Mouse (Mus musculus): ENCODE results near the gene Ankrd39. TPM values are rescaled to one million over a fixed set of nuclear protein-coding genes. Genes with fewer than 3 reads are reported as not detected.

Gene Ankrd39
- polyA plus RNA-seq, 1 experiment from 2014 or later: 23.1 TPM

DNA sequence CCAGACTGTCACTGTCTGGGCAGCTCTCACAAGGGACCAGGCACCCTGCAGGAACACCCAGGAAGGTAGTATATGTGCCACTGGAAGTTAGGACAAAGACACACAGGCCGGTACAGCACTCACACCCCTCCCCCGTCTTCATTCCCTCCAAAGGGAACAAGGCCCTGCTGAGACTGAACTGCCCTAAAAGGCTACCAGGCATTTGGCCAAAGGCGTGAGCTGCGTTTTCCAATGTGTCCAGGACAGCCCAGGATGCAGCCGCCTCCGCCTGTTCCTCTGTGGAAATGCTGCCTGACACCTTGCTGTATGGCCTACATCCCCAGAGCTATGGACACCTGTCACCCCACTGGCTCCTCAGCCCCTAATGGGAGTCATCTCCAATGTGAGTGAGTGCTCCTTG, 42.2 kb upstream of the Ankrd39 start:
- Histone ChIP-seq H3K4me3 (ENCODE audit: low read depth, low read length) (no peak overlapping the region), H3K27ac (ENCODE audit: low read length) (peak overlapping the region; percentile 62), H3K4me2 (replicated peaks; ENCODE audit: low read depth, low read length) (no peak overlapping the region), H3K9me3 (ENCODE audit: low read length) (no peaks in the 10 kb centered on the region), H3K27me3 (replicated peaks; ENCODE audit: insufficient read depth, low read length) (no peaks in the 10 kb centered on the region), H3K36me3 (ENCODE audit: insufficient read depth, low read length) (no peaks in the 10 kb centered on the region), H3K9ac (replicated peaks; ENCODE audit: low read depth) (no peak overlapping the region), H3K4me1 (ENCODE audit: insufficient read depth, low read depth, low read length) (peaks cover 23% of the 10 kb centered on the region)
- ATAC-seq: peak; percentile 70
- peak; percentile 67 for DNase-seq (ENCODE audit: low spot score)
- TF ChIP-seq EP300 (IDR thresholded peaks at IDR 0.05) (no peak), CTCF (IDR thresholded peaks at IDR 0.05) (peak; percentile 17; the same call in 1 of the 2 replicates)
- 28% methylated on average over 6 of the region's 6 CpGs for WGBS

DNA sequence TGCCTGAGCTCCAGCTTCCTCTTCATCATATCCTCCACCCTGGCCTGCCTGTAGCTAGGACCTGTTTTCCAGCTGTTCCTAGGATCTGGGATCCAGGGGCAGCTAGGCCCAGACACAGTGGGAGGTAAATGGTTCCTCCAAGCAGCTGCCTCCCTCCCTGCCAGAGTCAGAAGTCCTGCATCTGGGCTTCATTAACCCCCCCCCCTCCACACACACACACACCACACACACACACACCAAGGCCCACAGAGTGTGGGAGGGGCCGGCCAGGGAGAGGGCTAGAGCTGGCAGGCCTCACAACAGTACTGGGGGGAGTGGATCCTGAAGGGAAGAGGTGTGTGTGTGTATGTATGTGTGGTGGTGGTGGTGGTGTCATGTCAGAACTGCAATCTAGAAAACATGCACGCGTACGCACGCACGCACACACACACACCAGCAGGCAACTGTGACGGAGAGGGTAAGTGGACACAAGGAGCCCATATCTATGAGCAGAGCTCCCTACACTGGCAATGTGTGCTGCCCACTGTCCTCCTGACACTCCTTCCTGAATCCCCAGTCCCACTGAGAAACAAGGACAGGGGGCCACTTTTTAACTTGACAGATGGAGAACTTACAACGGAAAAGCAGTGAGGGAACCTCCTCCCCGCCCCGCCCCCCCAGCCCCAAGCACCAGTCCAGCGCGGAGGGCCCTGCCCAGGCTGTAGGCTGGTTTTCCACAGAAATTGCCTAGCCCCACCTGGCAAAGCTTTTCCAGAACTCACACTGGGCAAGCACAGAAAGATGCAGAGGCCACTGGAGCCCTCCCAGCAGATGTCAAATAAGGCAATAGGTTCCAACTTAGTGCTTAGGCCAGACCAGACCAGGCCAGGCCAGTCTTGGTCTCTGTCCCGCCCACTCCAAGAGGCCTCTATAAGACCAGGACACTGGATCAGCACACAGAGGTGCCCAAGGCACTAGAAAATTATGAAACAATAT, 41.5 kb upstream of the Ankrd39 start:
- no peaks in the 10 kb centered on the region for H3K27me3 ChIP-seq (replicated peaks; ENCODE audit: insufficient read depth, low read length)
- 50% methylated on average over 13 of the region's 13 CpGs for WGBS
- peaks cover 23% of the 10 kb centered on the region for H3K4me1 ChIP-seq (ENCODE audit: insufficient read depth, low read depth, low read length)
- DNase-seq (ENCODE audit: low spot score) (peak; percentile 67), ATAC-seq (peak; percentile 64)
- no peak overlapping the region for H3K9ac ChIP-seq (replicated peaks; ENCODE audit: low read depth)
- TF ChIP-seq CTCF (IDR thresholded peaks at IDR 0.05): no peak
- TF ChIP-seq EP300 (IDR thresholded peaks at IDR 0.05): no peak
- H3K4me2 ChIP-seq (replicated peaks; ENCODE audit: low read depth, low read length): no peak overlapping the region
- no peaks in the 10 kb centered on the region for H3K9me3 ChIP-seq (ENCODE audit: low read length)
- H3K36me3 ChIP-seq (ENCODE audit: insufficient read depth, low read length): no peaks in the 10 kb centered on the region
- H3K27ac ChIP-seq (ENCODE audit: low read length): peak overlapping the region; percentile 62
- H3K4me3 ChIP-seq (ENCODE audit: low read depth, low read length): no peak overlapping the region

DNA sequence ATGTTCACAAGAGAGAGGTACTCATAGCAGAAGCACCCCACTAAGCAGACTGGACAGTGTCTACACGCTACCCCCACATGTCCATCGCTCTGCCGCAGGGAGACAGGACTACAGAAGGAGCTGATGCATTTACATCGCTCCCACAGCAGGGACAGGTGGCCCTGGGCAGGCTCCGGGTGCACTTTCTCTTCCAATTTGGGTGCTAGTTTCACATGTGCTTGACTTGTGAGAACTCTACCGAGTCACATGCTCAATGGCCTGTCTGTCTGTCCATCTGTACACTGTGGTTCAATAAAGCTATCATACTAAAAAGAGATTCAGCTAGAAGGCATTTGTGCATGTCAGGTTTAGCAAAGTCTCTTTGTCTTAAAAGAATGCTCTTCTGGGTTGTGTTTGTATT, 40.6 kb upstream of the Ankrd39 start:
- Histone ChIP-seq H3K27me3 (replicated peaks; ENCODE audit: insufficient read depth, low read length) (no peaks in the 10 kb centered on the region), H3K36me3 (ENCODE audit: insufficient read depth, low read length) (no peaks in the 10 kb centered on the region), H3K9me3 (ENCODE audit: low read length) (no peaks in the 10 kb centered on the region), H3K4me3 (ENCODE audit: low read depth, low read length) (no peak overlapping the region), H3K4me1 (ENCODE audit: insufficient read depth, low read depth, low read length) (peaks cover 23% of the 10 kb centered on the region), H3K9ac (replicated peaks; ENCODE audit: low read depth) (no peak overlapping the region), H3K4me2 (replicated peaks; ENCODE audit: low read depth, low read length) (no peak overlapping the region), H3K27ac (ENCODE audit: low read length) (0 out of 2 replicates have a peak overlapping the region, but pooled peaks have one; percentile 62)
- TF ChIP-seq CTCF (IDR thresholded peaks at IDR 0.05) (no peak), EP300 (IDR thresholded peaks at IDR 0.05) (no peak)
- DNase-seq (ENCODE audit: low spot score) (no peak), ATAC-seq (no peak)
- WGBS: 76% methylated on average over 6 of the region's 6 CpGs

DNA sequence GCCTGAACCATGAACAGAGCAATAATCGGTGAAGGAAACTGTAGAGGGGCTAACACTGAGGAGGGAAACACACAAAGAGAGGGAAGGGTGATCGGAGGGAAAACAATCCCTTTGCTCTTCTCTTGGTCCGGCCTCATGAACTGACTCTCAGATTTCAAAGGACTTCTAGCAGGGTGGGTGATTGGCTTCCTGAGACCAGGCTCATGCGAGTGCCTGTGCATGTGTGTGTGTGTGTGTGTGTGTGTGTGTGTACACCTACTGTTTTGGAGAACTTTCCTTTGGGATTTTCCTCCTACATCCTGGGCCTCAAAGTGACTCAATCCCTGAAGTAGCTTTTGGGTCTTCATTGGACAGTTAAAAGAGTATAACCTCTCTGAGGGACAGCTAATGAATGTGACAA, 39.0 kb upstream of the Ankrd39 start:
- ATAC-seq (no peak), DNase-seq (ENCODE audit: low spot score) (no peak)
- H3K4me2 ChIP-seq (replicated peaks; ENCODE audit: low read depth, low read length): no peak overlapping the region
- H3K9ac ChIP-seq (replicated peaks; ENCODE audit: low read depth): no peak overlapping the region
- H3K4me3 ChIP-seq (ENCODE audit: low read depth, low read length): no peak overlapping the region
- WGBS: 54% methylated on average over 4 of the region's 4 CpGs
- no peaks in the 10 kb centered on the region for H3K9me3 ChIP-seq (ENCODE audit: low read length)
- H3K27me3 ChIP-seq (replicated peaks; ENCODE audit: insufficient read depth, low read length): no peaks in the 10 kb centered on the region
- no peak for TF ChIP-seq EP300 (IDR thresholded peaks at IDR 0.05)
- TF ChIP-seq CTCF (IDR thresholded peaks at IDR 0.05): no peak
- no peaks in the 10 kb centered on the region for H3K36me3 ChIP-seq (ENCODE audit: insufficient read depth, low read length)
- peaks cover 23% of the 10 kb centered on the region for H3K4me1 ChIP-seq (ENCODE audit: insufficient read depth, low read depth, low read length)
- H3K27ac ChIP-seq (ENCODE audit: low read length): no peak overlapping the region

DNA sequence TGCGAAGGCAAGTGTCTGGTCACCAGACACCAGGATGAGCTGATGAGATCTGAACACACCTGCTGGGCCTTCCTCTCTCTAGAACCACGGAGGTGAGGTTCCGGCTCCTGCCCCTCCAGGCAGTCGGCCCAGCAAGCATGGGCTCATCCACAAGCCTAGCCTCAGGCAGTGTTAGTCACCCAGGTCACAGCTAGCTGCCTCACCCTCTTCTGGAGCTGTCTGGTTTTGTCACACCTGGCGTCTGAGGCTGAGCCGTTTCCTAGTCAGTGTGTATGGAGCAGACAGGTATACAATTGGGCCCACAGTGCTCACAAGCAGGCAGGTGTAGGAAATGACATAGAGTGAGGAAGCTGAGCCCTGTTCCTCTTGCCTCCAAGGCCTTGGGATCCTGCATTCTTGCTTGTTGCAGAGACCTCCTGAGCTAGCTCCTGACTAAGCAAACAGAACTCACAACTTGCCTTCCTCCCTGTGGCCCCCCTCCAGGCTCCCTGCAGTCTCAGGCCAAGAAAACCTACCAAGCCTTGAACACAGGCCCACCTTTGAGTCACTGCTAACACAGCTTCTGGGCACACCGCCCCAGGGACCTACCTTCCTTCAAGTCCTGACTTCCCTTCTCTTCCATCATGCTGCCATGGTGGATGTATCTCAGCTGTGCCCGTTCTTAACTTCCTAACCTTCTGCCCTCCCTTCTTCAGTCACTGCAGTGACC, 36.3 kb upstream of the Ankrd39 start:
- Histone ChIP-seq H3K27me3 (replicated peaks; ENCODE audit: insufficient read depth, low read length) (no peaks in the 10 kb centered on the region), H3K36me3 (ENCODE audit: insufficient read depth, low read length) (no peaks in the 10 kb centered on the region), H3K4me3 (ENCODE audit: low read depth, low read length) (no peak overlapping the region), H3K4me2 (replicated peaks; ENCODE audit: low read depth, low read length) (no peak overlapping the region), H3K9ac (replicated peaks; ENCODE audit: low read depth) (no peak overlapping the region), H3K9me3 (ENCODE audit: low read length) (no peaks in the 10 kb centered on the region), H3K27ac (ENCODE audit: low read length) (no peak overlapping the region), H3K4me1 (ENCODE audit: insufficient read depth, low read depth, low read length) (peaks cover 16% of the 10 kb centered on the region)
- WGBS: 70% methylated on average over 8 of the region's 8 CpGs
- DNase-seq (ENCODE audit: low spot score) (no peak), ATAC-seq (no peak)
- TF ChIP-seq CTCF (IDR thresholded peaks at IDR 0.05): no peak
- TF ChIP-seq EP300 (IDR thresholded peaks at IDR 0.05): no peak

DNA sequence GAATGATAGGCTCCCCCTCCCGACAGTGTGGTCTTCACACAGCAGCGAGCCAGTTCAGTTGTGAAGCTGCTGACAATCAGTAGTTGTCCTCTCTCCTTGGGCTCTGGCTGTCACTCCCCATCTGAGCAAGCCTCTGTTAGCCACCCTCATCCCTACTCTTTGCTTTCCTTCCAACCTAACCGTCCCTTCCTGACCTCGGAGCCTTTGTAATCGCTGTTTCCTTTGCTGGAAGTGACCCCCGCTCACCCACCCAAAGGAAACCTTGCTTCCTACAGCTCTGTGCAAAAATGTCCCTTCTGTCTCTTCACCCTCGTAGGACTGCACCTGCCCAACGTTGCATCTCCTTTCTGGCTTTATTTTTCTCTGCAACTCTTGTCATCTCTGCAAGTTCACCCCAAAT, 35.0 kb upstream of the Ankrd39 start:
- Histone ChIP-seq H3K27me3 (replicated peaks; ENCODE audit: insufficient read depth, low read length) (no peaks in the 10 kb centered on the region), H3K36me3 (ENCODE audit: insufficient read depth, low read length) (no peaks in the 10 kb centered on the region), H3K27ac (ENCODE audit: low read length) (no peak overlapping the region), H3K4me3 (ENCODE audit: low read depth, low read length) (no peak overlapping the region), H3K9ac (replicated peaks; ENCODE audit: low read depth) (no peak overlapping the region), H3K4me2 (replicated peaks; ENCODE audit: low read depth, low read length) (no peak overlapping the region), H3K4me1 (ENCODE audit: insufficient read depth, low read depth, low read length) (peaks cover 11% of the 10 kb centered on the region), H3K9me3 (ENCODE audit: low read length) (no peaks in the 10 kb centered on the region)
- DNase-seq (ENCODE audit: low spot score) (no peak), ATAC-seq (no peak)
- TF ChIP-seq EP300 (IDR thresholded peaks at IDR 0.05) (no peak), CTCF (IDR thresholded peaks at IDR 0.05) (no peak)
- 70% methylated on average over 8 of the region's 8 CpGs for WGBS
